Mouse (Mus musculus) E14TG2a.4 (cell line): Measurements from ENCODE around the gene Gnaq.

ENCODE experiments used
- CTCF ChIP-seq: conservative IDR thresholded peaks from 2 replicates; pipeline ENCODE4 v1.5.1; 2014; ENCODE audit warnings: low read length
- NANOG ChIP-seq: IDR thresholded peaks from 2 replicates; pipeline ENCODE4 v1.6.1; 2014; ENCODE audit warnings: borderline replicate concordance, low read length, mixed read lengths
- POU5F1 ChIP-seq: IDR thresholded peaks from 2 replicates; pipeline ENCODE4 v1.6.1; 2014; ENCODE audit warnings: low read length, borderline replicate concordance

DNA sequence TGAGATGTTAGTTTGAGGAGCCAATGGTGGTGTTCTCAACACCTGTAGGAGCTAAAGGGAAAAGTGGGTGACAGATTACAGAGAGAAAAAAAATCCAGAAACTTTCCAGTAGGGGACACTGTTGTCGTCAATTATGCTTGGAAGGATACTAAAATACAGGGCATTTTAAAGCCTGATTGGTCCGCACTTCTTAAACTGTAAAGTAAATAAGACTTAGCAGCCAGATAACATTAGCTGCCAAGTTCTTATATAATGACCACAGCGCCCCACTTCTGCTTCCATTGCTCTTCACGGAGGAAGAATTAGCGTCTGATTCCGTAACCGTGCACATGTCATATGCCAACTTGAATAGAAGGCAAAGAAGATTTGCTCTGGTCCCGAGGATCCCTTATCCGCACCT, 302.2 kb downstream of the Gnaq start:
- TF ChIP-seq CTCF (peak; percentile 67), POU5F1 (no peak), NANOG (no peak)
